Mouse (Mus musculus): ENCODE data around the gene Hfe. TPM values are rescaled to one million over a fixed set of nuclear protein-coding genes. Genes with fewer than 3 reads are reported as not detected.
"Not testable (repeated sequence)": the region's sequence is repeated elsewhere in the genome, so short reads cannot be mapped to it uniquely, and the experiment has no call there.

Hfe gene
- total RNA-seq, 1 experiment from 2014 or later, result 49.1 TPM

GRCm38 (mm10) chr13:23685966-23686365, 24.7 kb downstream of the Hfe start:
- DNase-seq, result no peak

- DNase-seq, result no peak
Measured at GRCm38 (mm10) chr13:23685121-23685861, 25.4 kb downstream of the Hfe start.

- not testable (repeated sequence) for DNase-seq
Measured at GRCm38 (mm10) chr13:23684295-23684945, 26.2 kb downstream of the Hfe start.

- peak; percentile 72 for DNase-seq
Measured at GRCm38 (mm10) chr13:23683755-23684281, 26.8 kb downstream of the Hfe start, which contains the start of the genes Hist1h2ac and Hist1h2bc. TSS of gene Hist1h2ac (minus strand) at chr13:23683948. TSS of gene Hist1h2bc (plus strand) at chr13:23684199.

GRCm38 (mm10) chr13:23682947-23683754, 27.5 kb downstream of the Hfe start:
- DNase-seq, result not testable (repeated sequence)

GRCm38 (mm10) chr13:23682623-23682946, 28.1 kb downstream of the Hfe start:
- DNase-seq, result no peak

GRCm38 (mm10) chr13:23681990-23682582, 28.6 kb downstream of the Hfe start:
- no peak for DNase-seq

- no peak for DNase-seq
Measured at GRCm38 (mm10) chr13:23662536-23662935, 48.1 kb downstream of the Hfe start.

- DNase-seq, result no peak
Measured at GRCm38 (mm10) chr13:23659636-23660366, 50.9 kb downstream of the Hfe start.

Small RNA genes lying within 50 kb of the gene (microRNA-seq; reads per million reads assigned to microRNA genes)
- gene Gm44314, result 0 reads per million in 2 experiments
- gene Gm44350, result 0 reads per million in 2 experiments
- gene Gm44484, result 0 reads per million in 2 experiments

Other genes with a start within 250 kb of the Hfe start
- gene Btn1a1, start 245.0 kb downstream of the Hfe start, total RNA-seq (2021), result not detected in 2 replicates
- not detected in 2 replicates for gene Btn2a2, start 222.0 kb downstream of the Hfe start, total RNA-seq (2021)
- 474 and 516 TPM in 2 replicates for gene Hist1h4h, start 179.8 kb downstream of the Hfe start, total RNA-seq (2021)
- gene Hist1h2af, start 176.9 kb downstream of the Hfe start, total RNA-seq (2021), result 63.3 and 106 TPM in 2 replicates
- 24.0 and 39.4 TPM in 2 replicates for gene Hist1h3g, start 175.4 kb downstream of the Hfe start, total RNA-seq (2021)
- 6.6 and 6.8 TPM in 2 replicates for gene Hist1h2bh, start 167.5 kb downstream of the Hfe start, total RNA-seq (2021)
- 33.9 and 36.7 TPM in 2 replicates for gene Hist1h3f, start 166.8 kb downstream of the Hfe start, total RNA-seq (2021)
- gene Hist1h4f, start 159.2 kb downstream of the Hfe start, total RNA-seq (2021), result 127 and 189 TPM in 2 replicates
- gene Hist1h1d, start 157.6 kb downstream of the Hfe start, total RNA-seq (2021), result 9.5 TPM in 2 replicates
- 66.8 and 86.4 TPM in 2 replicates for gene Hist1h3e, start 148.5 kb downstream of the Hfe start, total RNA-seq (2021)
- gene Hist1h2ae, start 139.6 kb downstream of the Hfe start, total RNA-seq (2021), result 14.5 and 15.5 TPM in 2 replicates
- 106 and 130 TPM in 2 replicates for gene Hist1h2bg, start 139.5 kb downstream of the Hfe start, total RNA-seq (2021)
- gene Hist1h2bf, start 136.7 kb downstream of the Hfe start, total RNA-seq (2021), result 61.2 and 62.9 TPM in 2 replicates
- 2.3 and 9.6 TPM in 2 replicates for gene Hist1h2ad, start 136.5 kb downstream of the Hfe start, total RNA-seq (2021)
- 12.9 and 16.6 TPM in 2 replicates for gene Hist1h3d, start 135.1 kb downstream of the Hfe start, total RNA-seq (2021)
- 174 and 185 TPM in 2 replicates for gene Hist1h4d, start 129.3 kb downstream of the Hfe start, total RNA-seq (2021)
- gene Hist1h2be, start 89.7 kb downstream of the Hfe start, total RNA-seq (2021), result 18.6 and 18.8 TPM in 2 replicates
- gene Hist1h1e, start 88.3 kb downstream of the Hfe start, total RNA-seq (2021), result 102 and 118 TPM in 2 replicates
- gene Hist1h2ac, start 26.9 kb downstream of the Hfe start, total RNA-seq (2021), result 3.5 and 4.3 TPM in 2 replicates
- 193 and 227 TPM in 2 replicates for gene Hist1h2bc, start 26.7 kb downstream of the Hfe start, total RNA-seq (2021)
- gene Hist1h1t, start 15.0 kb downstream of the Hfe start, total RNA-seq (2021), result not detected in 2 replicates
- gene Hist1h4c, start 12.4 kb downstream of the Hfe start, total RNA-seq (2021), result 97.6 and 116 TPM in 2 replicates
- 248 and 316 TPM in 2 replicates for gene Hist1h1c, start 28.0 kb upstream of the Hfe start, total RNA-seq (2021)
- 33.0 and 40.6 TPM in 2 replicates for gene Hist1h3c, start 34.7 kb upstream of the Hfe start, total RNA-seq (2021)
- gene Hist1h2bb, start 35.9 kb upstream of the Hfe start, total RNA-seq (2021), result 56.1 and 68.8 TPM in 2 replicates
- 76.6 and 90.4 TPM in 2 replicates for gene Hist1h2ab, start 40.3 kb upstream of the Hfe start, total RNA-seq (2021)
- gene Hist1h3b, start 41.4 kb upstream of the Hfe start, total RNA-seq (2021), result 94.0 and 112 TPM in 2 replicates
- gene Hist1h4b, start 46.2 kb upstream of the Hfe start, total RNA-seq (2021), result 127 and 163 TPM in 2 replicates
- gene Hist1h4a, start 50.4 kb upstream of the Hfe start, total RNA-seq (2021), result 73.8 and 80.4 TPM in 2 replicates
- gene Hist1h3a, start 51.5 kb upstream of the Hfe start, total RNA-seq (2021), result 78.8 and 80.4 TPM in 2 replicates
- 76.4 and 84.2 TPM in 2 replicates for gene Hist1h1a, start 52.8 kb upstream of the Hfe start, total RNA-seq (2021)
- 0.33 TPM in 1 of 2 replicates, not detected in the other for gene Trim38, start 59.1 kb upstream of the Hfe start, total RNA-seq (2021)
- 0.81 TPM in 1 of 2 replicates, not detected in the other for gene Slc17a2, start 96.1 kb upstream of the Hfe start, total RNA-seq (2021)
- 0.38 and 0.46 TPM in 2 replicates for gene Slc17a3, start 128.6 kb upstream of the Hfe start, total RNA-seq (2021)
- not detected in 2 replicates for gene Slc17a1, start 156.9 kb upstream of the Hfe start, total RNA-seq (2021)
- gene Slc17a4, start 204.2 kb upstream of the Hfe start, total RNA-seq (2021), result 0.30 TPM in 1 of 2 replicates, not detected in the other
- gene Hist1h2ba, start 223.3 kb upstream of the Hfe start, total RNA-seq (2021), result not detected in 2 replicates
- gene Hist1h2aa, start 223.6 kb upstream of the Hfe start, total RNA-seq (2021), result not detected in 2 replicates

Data from adrenal gland, postnatal 25 days (tissue).